Mouse (Mus musculus) midbrain, embryonic 15.5 days (tissue): ENCODE data around the gene Nolc1. TPM values are rescaled to one million over a fixed set of nuclear protein-coding genes. Genes with fewer than 3 reads are reported as not detected.

Source experiments
- ATAC-seq: fragments of 200-750 bp; cut with Nextera tagmentation; replicated peaks from 2 replicates; pipeline ENCODE4 v1.8.0; 2017; ENCODE audit warnings: moderate TSS enrichment
- H3K27ac ChIP-seq: fragments of 300-500 bp; sonication (generic); 2 replicates; pipeline ENCODE4 v1.5.1; 2015; ENCODE audit warnings: mild to moderate bottlenecking, inconsistent platforms
- H3K27me3 ChIP-seq: fragments of 300-500 bp; sonication (generic); replicated peaks from 2 replicates; pipeline ENCODE4 v1.6.1; 2015; ENCODE audit warnings: inconsistent platforms
- H3K36me3 ChIP-seq: fragments of 300-500 bp; sonication (generic); replicated peaks from 2 replicates; pipeline ENCODE4 v1.6.1; 2015; ENCODE audit warnings: inconsistent platforms
- H3K4me1 ChIP-seq: fragments of 300-500 bp; sonication (generic); 2 replicates; pipeline ENCODE4 v1.6.1; 2015; ENCODE audit warnings: inconsistent platforms
- H3K4me2 ChIP-seq: fragments of 300-500 bp; sonication (generic); 2 replicates; pipeline ENCODE4 v1.6.1; 2015; ENCODE audit warnings: inconsistent platforms, mild to moderate bottlenecking, moderate library complexity
- H3K4me3 ChIP-seq: fragments of 300-500 bp; sonication (generic); 2 replicates; pipeline ENCODE4 v1.5.1; 2015; ENCODE audit warnings: mild to moderate bottlenecking, inconsistent platforms
- H3K9ac ChIP-seq: fragments of 300-500 bp; sonication (generic); 2 replicates; pipeline ENCODE4 v1.6.1; 2015; ENCODE audit warnings: mild to moderate bottlenecking, inconsistent platforms
- H3K9me3 ChIP-seq: fragments of 300-500 bp; sonication (generic); 2 replicates; pipeline ENCODE4 v1.6.1; 2016; ENCODE audit warnings: inconsistent platforms
- WGBS: fragments of 180-500 bp; shearing (Covaris S2); methylation state at CpG from one replicate; pipeline ENCODE4 v1.1.7; 2015; ENCODE audit warnings: mixed read lengths; 5-methylcytosine and 5-hydroxymethylcytosine counted together
- polyA plus RNA-seq: library from polyadenylated mRNA; unstranded; fragments of >200 nt; fragmentation: Nextera tagmentation; extraction: Ambion mirVana; gene quantifications from 2 replicates; pipeline ENCODE4 v1.2.1, GENCODE M21; 2015

The Nolc1 gene
- 65.5 and 70.3 TPM in 2 replicates for polyA plus RNA-seq

GRCm38 (mm10) chr19:46075616-46076607, at the start of gene Nolc1:
Nolc1 (plus strand) TSS chr19:46075863.
- ATAC-seq, result peak; percentile 97
- Histone ChIP-seq H3K9me3 (no peaks in the 10 kb centered on the region), H3K9ac (peak within 1 kb of the TSS; percentile 65), H3K4me3 (peak within 1 kb of the TSS; percentile 90), H3K4me1 (peaks cover 21% of the 10 kb centered on the region), H3K27me3 (no peaks in the 10 kb centered on the region), H3K27ac (peak within 1 kb of the TSS; percentile 77), H3K4me2 (peak within 1 kb of the TSS; percentile 80), H3K36me3 (peaks cover 15% of the 10 kb centered on the region)
- WGBS, result 0% methylated on average over 66 of the region's 66 CpGs

GRCm38 (mm10) chr19:46026567-46026966, 49.1 kb upstream of the Nolc1 start:
- Histone ChIP-seq H3K4me2 (no peak overlapping the region), H3K36me3 (no peaks in the 10 kb centered on the region; the same call in 1 of the 2 replicates), H3K4me3 (no peak overlapping the region), H3K4me1 (no peaks in the 10 kb centered on the region), H3K9ac (no peak overlapping the region), H3K27ac (no peak overlapping the region), H3K9me3 (no peaks in the 10 kb centered on the region), H3K27me3 (no peaks in the 10 kb centered on the region)
- no peak for ATAC-seq
- 62% methylated on average over 8 of the region's 8 CpGs for WGBS

GRCm38 (mm10) chr19:46028747-46029320, 46.8 kb upstream of the Nolc1 start:
- WGBS, result 76% methylated on average over 11 of the region's 11 CpGs
- H3K27ac ChIP-seq, result no peak overlapping the region
- no peak overlapping the region for H3K4me2 ChIP-seq
- H3K27me3 ChIP-seq, result no peaks in the 10 kb centered on the region
- H3K9ac ChIP-seq, result no peak overlapping the region
- no peaks in the 10 kb centered on the region for H3K9me3 ChIP-seq
- ATAC-seq, result no peak
- no peak overlapping the region for H3K4me3 ChIP-seq
- H3K4me1 ChIP-seq, result no peaks in the 10 kb centered on the region
- peaks cover 17% of the 10 kb centered on the region for H3K36me3 ChIP-seq

GRCm38 (mm10) chr19:46029652-46030051, 46.0 kb upstream of the Nolc1 start:
- Histone ChIP-seq H3K4me2 (no peak overlapping the region), H3K4me1 (no peaks in the 10 kb centered on the region), H3K27me3 (no peaks in the 10 kb centered on the region), H3K9ac (no peak overlapping the region), H3K4me3 (no peak overlapping the region), H3K36me3 (peaks cover 26% of the 10 kb centered on the region), H3K27ac (no peak overlapping the region), H3K9me3 (no peaks in the 10 kb centered on the region)
- WGBS, result 96% methylated on average over 1 of the region's 1 CpGs
- ATAC-seq, result no peak

DNA sequence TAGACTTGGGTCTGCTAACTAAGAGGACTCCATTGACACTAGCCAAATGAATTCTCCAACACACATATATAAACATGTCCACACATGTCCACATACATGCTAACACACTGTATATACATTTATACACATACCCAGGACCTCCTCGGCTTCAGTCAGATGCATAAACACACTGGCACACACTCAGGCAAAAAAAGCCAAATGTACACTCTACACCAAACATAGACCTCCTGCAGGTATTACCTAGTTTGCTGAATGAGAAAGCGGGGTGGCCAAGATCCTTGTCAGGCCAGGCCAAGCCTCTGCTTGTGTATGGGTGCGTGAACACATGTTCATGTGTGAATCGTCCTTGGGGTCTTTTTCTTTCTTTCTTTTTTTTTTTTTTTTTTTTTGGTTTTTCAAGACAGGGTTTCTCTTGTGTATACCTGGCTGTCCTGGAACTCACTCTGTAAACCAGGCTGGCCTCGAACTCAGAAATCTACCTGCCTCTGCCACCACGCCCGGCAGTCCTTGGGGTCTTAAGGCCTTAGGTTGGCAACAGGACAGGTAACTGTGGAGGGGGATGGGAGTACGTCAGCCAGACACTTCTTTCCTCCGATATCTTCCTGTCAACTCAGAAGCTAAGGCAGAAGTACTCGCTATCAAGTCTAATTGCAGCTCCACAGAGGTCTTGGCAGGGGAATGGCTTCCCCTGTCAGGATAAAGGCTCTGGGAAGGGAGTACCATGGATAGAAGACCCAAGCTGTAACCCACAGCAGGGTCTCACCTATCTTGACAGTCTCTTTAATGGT, 45.3 kb upstream of the Nolc1 start:
- 98% methylated on average over 10 of the region's 10 CpGs for WGBS
- H3K4me2 ChIP-seq, result no peak overlapping the region
- peaks cover 33% of the 10 kb centered on the region for H3K36me3 ChIP-seq
- H3K27me3 ChIP-seq, result no peaks in the 10 kb centered on the region
- H3K4me3 ChIP-seq, result no peak overlapping the region
- no peaks in the 10 kb centered on the region for H3K4me1 ChIP-seq
- H3K27ac ChIP-seq, result no peak overlapping the region
- H3K9ac ChIP-seq, result no peak overlapping the region
- ATAC-seq, result no peak
- no peaks in the 10 kb centered on the region for H3K9me3 ChIP-seq

DNA sequence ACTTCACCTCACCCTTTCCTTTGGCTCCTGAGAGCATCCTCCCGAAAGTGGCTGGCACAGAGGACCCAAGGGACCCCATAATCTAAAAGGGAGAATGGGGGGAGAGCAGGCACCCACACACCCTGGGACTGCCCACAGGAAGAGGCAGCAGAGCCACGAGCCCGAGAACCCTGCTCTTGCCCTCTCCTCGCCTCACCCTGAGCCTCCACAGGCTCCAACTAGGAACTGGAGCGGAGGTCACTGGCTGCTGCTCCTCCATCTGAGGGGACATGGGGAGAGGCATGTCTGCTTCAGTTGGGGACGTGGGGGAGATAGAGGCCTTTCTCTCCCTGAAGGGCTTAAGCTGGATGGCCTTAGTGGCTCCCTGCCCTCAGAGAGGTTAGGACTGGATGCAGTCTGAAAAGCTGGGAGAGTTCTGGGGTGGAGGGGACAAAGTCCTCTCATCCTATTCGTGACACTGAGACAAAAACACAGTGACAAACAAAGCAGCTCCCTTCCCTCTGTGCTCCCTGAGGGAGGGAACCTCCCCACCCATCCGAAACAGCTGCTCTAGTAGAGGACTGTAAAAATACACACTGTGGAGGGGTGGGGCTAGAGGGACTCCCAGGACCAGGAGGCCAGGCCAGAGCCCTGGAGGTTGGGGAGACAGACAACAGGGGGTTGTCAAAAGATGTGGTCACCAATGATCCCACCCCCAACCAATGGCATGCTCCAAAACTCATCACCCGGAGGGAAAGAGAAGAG, 43.8 kb upstream of the Nolc1 start:
- peaks cover 41% of the 10 kb centered on the region for H3K36me3 ChIP-seq

DNA sequence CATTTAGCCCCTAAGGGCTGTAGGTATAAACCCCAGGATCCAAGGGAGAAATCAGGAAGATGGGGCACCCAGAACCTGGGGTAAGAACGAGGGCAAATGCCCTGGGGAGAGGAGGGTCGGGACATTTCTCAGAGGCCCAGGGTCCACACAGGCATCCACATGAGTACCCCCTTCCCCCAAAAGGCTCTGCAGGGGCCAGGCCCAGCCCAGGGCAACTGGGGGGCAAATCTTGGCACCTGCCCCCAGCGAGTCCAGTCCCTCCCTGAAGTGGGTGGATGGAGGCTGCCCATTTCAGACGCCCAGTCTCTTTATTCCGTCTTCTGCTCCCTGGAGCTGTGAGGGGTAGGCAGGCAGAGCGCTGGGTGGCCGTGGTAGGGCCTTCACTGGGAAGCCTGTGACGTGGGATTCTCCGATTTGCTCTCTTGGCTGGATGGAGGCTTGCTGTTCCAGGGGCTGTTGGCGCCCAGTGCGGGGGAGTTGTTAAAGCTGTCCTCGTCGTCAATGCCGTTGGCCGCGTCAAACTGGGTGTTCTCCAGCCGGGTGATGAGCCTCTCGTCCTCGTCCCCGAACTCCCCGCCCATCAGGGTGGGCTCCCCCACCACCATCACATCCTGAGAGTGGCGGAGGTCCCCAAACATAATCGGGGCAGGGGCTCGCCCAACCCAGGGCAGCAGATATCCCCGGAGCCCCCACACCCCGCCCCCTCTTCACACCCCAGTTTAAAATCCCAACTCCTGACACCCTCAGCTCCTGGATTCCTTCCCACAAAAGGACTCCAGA, 42.7 kb upstream of the Nolc1 start:
- H3K27me3 ChIP-seq, result no peaks in the 10 kb centered on the region
- H3K9me3 ChIP-seq, result no peaks in the 10 kb centered on the region
- no peak overlapping the region for H3K27ac ChIP-seq
- H3K4me1 ChIP-seq, result peaks cover 22% of the 10 kb centered on the region
- no peak overlapping the region for H3K4me3 ChIP-seq
- peaks cover 41% of the 10 kb centered on the region for H3K36me3 ChIP-seq
- 88% methylated on average over 26 of the region's 26 CpGs for whole genome bisulfite sequencing
- ATAC-seq, result no peak
- H3K4me2 ChIP-seq, result no peak overlapping the region
- no peak overlapping the region for H3K9ac ChIP-seq

More for the DNA sequence above, 43.8 kb upstream of the Nolc1 start:
- Histone ChIP-seq H3K4me1 (peaks cover 11% of the 10 kb centered on the region), H3K9me3 (no peaks in the 10 kb centered on the region), H3K9ac (no peak overlapping the region), H3K27me3 (no peaks in the 10 kb centered on the region), H3K4me2 (no peak overlapping the region), H3K27ac (no peak overlapping the region), H3K4me3 (no peak overlapping the region)
- 71% methylated on average over 9 of the region's 9 CpGs for WGBS
- ATAC-seq, result no peak

GRCm38 (mm10) chr19:46033911-46034310, 41.8 kb upstream of the Nolc1 start:
- peaks cover 41% of the 10 kb centered on the region for H3K36me3 ChIP-seq

DNA sequence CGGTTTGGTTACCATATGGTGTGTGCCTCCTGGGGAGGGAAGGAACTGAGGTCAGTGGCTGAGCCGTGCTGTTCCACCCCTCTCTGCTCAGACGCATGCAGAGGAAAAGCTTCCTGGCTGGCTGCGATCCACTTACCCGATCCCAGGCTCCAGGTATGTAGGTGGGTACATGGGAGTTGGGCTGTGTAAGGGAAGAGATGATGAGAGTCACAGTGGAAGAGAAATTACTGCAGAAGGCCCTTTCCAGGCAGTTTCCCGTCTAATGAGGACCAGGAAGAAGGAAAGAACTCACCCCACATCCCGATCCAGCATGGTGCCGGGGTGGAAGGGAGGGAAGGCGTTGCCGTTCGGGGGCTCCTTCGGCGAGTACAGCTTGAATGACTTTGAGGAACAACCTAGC, 39.7 kb upstream of the Nolc1 start:
- peak overlapping the region; percentile 93; the same call in 1 of the 2 replicates for H3K4me2 ChIP-seq
- 89% methylated on average over 13 of the region's 13 CpGs for WGBS

More at GRCm38 (mm10) chr19:46033911-46034310, 41.8 kb upstream of the Nolc1 start:
- Histone ChIP-seq H3K4me2 (no peak overlapping the region), H3K4me3 (no peak overlapping the region), H3K27ac (no peak overlapping the region), H3K27me3 (no peaks in the 10 kb centered on the region), H3K4me1 (peaks cover 29% of the 10 kb centered on the region), H3K9ac (no peak overlapping the region), H3K9me3 (no peaks in the 10 kb centered on the region)
- WGBS, result 93% methylated on average over 11 of the region's 11 CpGs
- ATAC-seq, result no peak

GRCm38 (mm10) chr19:46036477-46037242, 39.0 kb upstream of the Nolc1 start:
- peak overlapping the region; percentile 93 for H3K4me2 ChIP-seq
- peak overlapping the region; percentile 39; the same call in 1 of the 2 replicates for H3K27ac ChIP-seq
- H3K4me3 ChIP-seq, result peak overlapping the region; percentile 77
- H3K36me3 ChIP-seq, result peaks cover 41% of the 10 kb centered on the region
- peaks cover 50% of the 10 kb centered on the region for H3K4me1 ChIP-seq
- WGBS, result 61% methylated on average over 13 of the region's 13 CpGs
- no peaks in the 10 kb centered on the region for H3K9me3 ChIP-seq
- peak overlapping the region; percentile 79 for H3K9ac ChIP-seq
- ATAC-seq, result no peak
- H3K27me3 ChIP-seq, result no peaks in the 10 kb centered on the region

More for the DNA sequence above, 39.7 kb upstream of the Nolc1 start:
- no peaks in the 10 kb centered on the region for H3K9me3 ChIP-seq
- H3K4me3 ChIP-seq, result 0 out of 2 replicates have a peak overlapping the region, but pooled peaks have one; percentile 77
- peaks cover 41% of the 10 kb centered on the region for H3K36me3 ChIP-seq
- no peak for ATAC-seq
- peaks cover 43% of the 10 kb centered on the region for H3K4me1 ChIP-seq
- no peaks in the 10 kb centered on the region for H3K27me3 ChIP-seq
- no peak overlapping the region for H3K27ac ChIP-seq
- H3K9ac ChIP-seq, result no peak overlapping the region
